Mouse (Mus musculus) B cell, adult 2 months (primary cell): ENCODE data around the gene Aspm.

Experiments used
- DNase-seq, 2 experiments: peaks; one replicate each; pipeline ENCODE4 v3.0.0; 2022

The Aspm gene

GRCm38 (mm10) chr1:139514556-139514955, 60.0 kb downstream of the Aspm start:
- DNase-seq, result no peak
